Mouse (Mus musculus) liver, embryonic 13.5 days (tissue): ENCODE measurements around the gene Prex1. TPM values are rescaled to one million over a fixed set of nuclear protein-coding genes. Genes with fewer than 3 reads are reported as not detected.

ENCODE experiments used
- ATAC-seq: fragments of 200-750 bp; cut with Nextera tagmentation; 2 replicates; pipeline ENCODE4 v1.8.0; 2017; ENCODE audit warnings: low read depth, mild to moderate bottlenecking, moderate number of reproducible peaks, moderate library complexity
- DNase-seq: peaks from one replicate; pipeline ENCODE4 v3.0.0; 2022
- H3K27ac ChIP-seq: fragments of 300-500 bp; sonication (generic); 2 replicates; pipeline ENCODE4 v1.5.1; 2015; ENCODE audit warnings: moderate library complexity, mild to moderate bottlenecking, inconsistent platforms
- H3K27me3 ChIP-seq: fragments of 300-500 bp; sonication (generic); 2 replicates; pipeline ENCODE4 v1.6.1; 2015; ENCODE audit warnings: mild to moderate bottlenecking, inconsistent platforms
- H3K36me3 ChIP-seq: fragments of 300-500 bp; sonication (generic); 2 replicates; pipeline ENCODE4 v1.6.1; 2015; ENCODE audit warnings: mild to moderate bottlenecking, inconsistent platforms
- H3K4me1 ChIP-seq: fragments of 300-500 bp; sonication (generic); replicated peaks from 2 replicates; pipeline ENCODE4 v1.6.1; 2015; ENCODE audit warnings: inconsistent platforms
- H3K4me2 ChIP-seq: fragments of 300-500 bp; sonication (generic); 2 replicates; pipeline ENCODE4 v1.6.1; 2015; ENCODE audit warnings: inconsistent platforms, mild to moderate bottlenecking, moderate library complexity
- H3K4me3 ChIP-seq: fragments of 300-500 bp; sonication (generic); replicated peaks from 2 replicates; pipeline ENCODE4 v1.5.1; 2015; ENCODE audit warnings: mild to moderate bottlenecking, inconsistent platforms
- H3K9ac ChIP-seq: fragments of 300-500 bp; sonication (generic); 2 replicates; pipeline ENCODE4 v1.6.1; 2015; ENCODE audit warnings: mild to moderate bottlenecking, inconsistent platforms
- H3K9me3 ChIP-seq: fragments of 300-500 bp; sonication (generic); replicated peaks from 2 replicates; pipeline ENCODE4 v1.6.1; 2016; ENCODE audit warnings: inconsistent platforms
- WGBS: fragments of 180-500 bp; shearing (Covaris S2); methylation state at CpG from one replicate; pipeline ENCODE4 v1.1.7; 2015; ENCODE audit not compliant: insufficient replicate concordance; 5-methylcytosine and 5-hydroxymethylcytosine counted together
- polyA plus RNA-seq: library from polyadenylated mRNA; unstranded; fragments of >200 nt; fragmentation: Nextera tagmentation; extraction: Ambion mirVana; gene quantifications from 2 replicates; pipeline ENCODE4 v1.2.1, GENCODE M21; 2015

The Prex1 gene
- polyA plus RNA-seq, 1 experiment from 2014 or later: 9.1 TPM

DNA sequence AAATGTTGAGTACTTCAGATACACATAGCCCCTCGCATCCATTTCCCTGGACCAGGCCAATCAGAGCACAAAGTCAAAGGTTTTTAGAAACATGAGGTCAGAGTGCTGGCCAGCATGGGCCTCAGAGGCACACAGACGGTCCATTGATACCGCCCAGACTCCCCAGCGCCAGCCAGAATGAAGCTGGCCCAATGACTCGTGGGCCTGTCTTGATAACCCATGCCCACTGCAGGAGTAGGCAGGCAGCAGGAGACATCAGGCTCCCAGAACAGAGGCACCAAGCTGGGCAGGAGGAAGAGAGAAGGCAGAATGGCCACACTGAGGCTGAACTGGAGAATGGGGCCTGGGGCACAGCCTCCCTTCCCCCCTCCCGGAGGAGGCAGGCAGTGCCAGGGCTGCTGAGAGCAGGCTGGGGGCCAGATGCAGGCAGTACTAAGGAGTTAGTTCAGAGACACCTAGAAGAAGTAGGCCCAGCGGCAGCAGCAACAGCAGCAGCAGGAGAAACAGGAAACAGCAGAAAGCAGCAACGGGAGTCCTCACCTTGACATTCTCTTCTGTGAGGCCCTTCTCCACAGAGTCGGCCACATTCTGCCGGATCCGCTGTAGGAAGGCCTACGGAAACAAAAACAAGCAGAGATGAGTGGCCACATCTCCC, 67.1 kb downstream of the Prex1 start:
- Histone ChIP-seq H3K4me2 (no peak overlapping the region), H3K9me3 (no peaks in the 10 kb centered on the region), H3K36me3 (peaks cover 17% of the 10 kb centered on the region), H3K4me1 (peaks cover 15% of the 10 kb centered on the region), H3K27me3 (no peaks in the 10 kb centered on the region), H3K27ac (no peak overlapping the region), H3K4me3 (no peak overlapping the region), H3K9ac (no peak overlapping the region)
- DNase-seq: no peak
- ATAC-seq: no peak
- WGBS: 75% methylated on average over 12 of the region's 12 CpGs

DNA sequence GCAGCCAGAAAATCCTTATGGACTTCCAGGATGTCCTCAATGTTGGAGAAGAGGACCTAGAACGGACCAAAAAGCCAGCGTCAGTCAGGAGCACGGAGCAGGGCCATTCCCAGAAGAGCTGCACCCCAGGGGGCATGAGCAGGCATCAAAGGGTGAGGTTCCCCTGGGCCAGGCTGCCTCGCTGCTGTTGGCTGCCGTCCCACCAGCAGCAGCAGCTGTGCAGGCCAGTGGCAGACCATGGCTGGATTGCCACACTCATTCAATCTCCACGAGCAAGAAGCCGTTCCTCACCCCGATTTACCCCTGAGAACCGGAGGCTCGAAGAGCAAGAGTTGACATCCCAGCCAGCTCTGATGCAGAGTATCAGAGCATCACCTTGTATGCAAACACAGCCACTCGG, 68.8 kb downstream of the Prex1 start:
- Histone ChIP-seq H3K36me3 (peaks cover 32% of the 10 kb centered on the region), H3K27ac (no peak overlapping the region), H3K4me1 (no peaks in the 10 kb centered on the region), H3K4me3 (no peak overlapping the region), H3K9ac (no peak overlapping the region), H3K4me2 (no peak overlapping the region), H3K9me3 (no peaks in the 10 kb centered on the region), H3K27me3 (no peaks in the 10 kb centered on the region)
- no peak for DNase-seq
- ATAC-seq: no peak
- 85% methylated on average over 11 of the region's 11 CpGs for WGBS

DNA sequence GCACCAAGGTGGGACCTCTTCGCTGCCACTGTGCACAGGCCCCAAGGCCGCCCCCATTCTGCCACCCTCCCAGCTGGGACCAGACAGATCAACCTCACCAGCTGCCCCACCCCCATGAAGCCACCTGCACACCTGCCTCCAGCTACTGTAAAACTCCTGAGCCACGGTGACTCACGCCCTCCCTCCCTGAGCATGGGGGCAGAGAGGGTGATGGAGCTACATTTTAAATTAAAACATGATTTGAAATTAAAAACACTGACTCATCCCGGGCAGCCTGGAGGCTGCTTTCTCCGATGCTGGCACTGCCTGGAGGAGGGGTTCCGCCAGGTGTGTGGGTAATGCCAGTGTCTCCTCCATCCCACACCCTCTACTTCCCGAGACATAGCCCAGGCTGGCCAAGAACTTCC, 71.0 kb downstream of the Prex1 start:
- 78% methylated on average over 8 of the region's 8 CpGs for WGBS
- ATAC-seq: no peak
- no peak overlapping the region for H3K9ac ChIP-seq
- H3K4me1 ChIP-seq: peaks cover 15% of the 10 kb centered on the region
- no peak overlapping the region for H3K4me2 ChIP-seq
- DNase-seq: no peak
- H3K4me3 ChIP-seq: no peak overlapping the region
- H3K27me3 ChIP-seq: no peaks in the 10 kb centered on the region
- no peaks in the 10 kb centered on the region for H3K9me3 ChIP-seq
- H3K27ac ChIP-seq: no peak overlapping the region
- peaks cover 38% of the 10 kb centered on the region for H3K36me3 ChIP-seq

DNA sequence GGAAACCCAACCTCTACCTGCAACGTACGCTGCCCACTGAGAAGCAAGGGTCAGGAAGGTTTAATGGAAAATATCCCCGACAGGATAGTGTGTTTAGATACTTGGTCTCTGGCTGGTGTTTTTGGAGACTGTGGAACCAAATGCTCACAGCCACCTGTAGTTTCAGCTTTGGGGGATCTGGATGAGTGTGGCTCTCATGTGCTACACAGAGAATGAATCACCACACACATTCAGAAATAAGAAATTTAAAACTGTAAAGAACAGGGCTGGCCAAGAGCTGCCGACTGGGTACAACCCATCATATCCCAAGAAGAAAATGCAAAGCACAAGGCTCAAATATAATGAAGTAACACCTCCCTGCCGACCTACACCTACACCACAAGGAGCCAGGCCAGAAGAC, 73.9 kb downstream of the Prex1 start:
- DNase-seq: no peak
- Histone ChIP-seq H3K9ac (no peak overlapping the region), H3K27ac (no peak overlapping the region), H3K36me3 (peaks cover 44% of the 10 kb centered on the region), H3K27me3 (no peaks in the 10 kb centered on the region), H3K4me1 (peaks cover 18% of the 10 kb centered on the region), H3K9me3 (no peaks in the 10 kb centered on the region), H3K4me3 (no peak overlapping the region), H3K4me2 (no peak overlapping the region)
- no peak for ATAC-seq
- WGBS: 79% methylated on average over 5 of the region's 5 CpGs

DNA sequence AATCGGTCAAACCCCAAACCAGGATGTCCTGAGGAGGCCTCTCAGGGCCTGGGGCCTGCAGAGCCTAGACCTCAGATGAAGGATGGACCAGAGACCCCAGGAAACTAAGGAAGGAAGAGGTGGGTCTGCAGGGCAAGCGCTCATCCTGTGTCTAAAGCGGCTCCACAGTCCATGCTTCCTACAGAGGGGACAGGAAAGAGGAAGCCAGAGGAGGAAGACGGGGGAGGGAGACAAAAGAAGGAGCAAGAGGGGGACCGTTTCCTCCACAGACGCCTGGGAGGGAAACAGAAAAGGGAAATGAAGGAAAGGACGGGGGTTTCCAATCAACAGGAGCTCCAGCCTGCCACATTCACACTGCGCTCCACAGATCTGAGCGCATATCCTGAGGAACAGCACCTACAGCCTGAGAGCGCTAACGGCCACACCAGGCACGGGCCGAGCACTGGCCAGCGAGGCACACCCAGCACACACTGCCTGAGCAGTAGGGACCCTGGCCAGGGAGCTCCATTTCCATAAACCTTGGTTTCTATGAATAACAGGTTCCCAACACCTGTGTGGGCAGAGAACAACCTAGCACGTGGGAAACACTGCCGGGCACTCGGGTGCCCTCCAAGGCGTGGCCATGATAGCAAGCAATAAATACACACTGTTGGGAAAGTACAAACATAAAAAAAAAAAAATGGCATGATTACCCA, 74.5 kb downstream of the Prex1 start:
- Histone ChIP-seq H3K36me3 (peaks cover 39% of the 10 kb centered on the region), H3K27ac (no peak overlapping the region), H3K27me3 (no peaks in the 10 kb centered on the region), H3K9ac (no peak overlapping the region), H3K9me3 (no peaks in the 10 kb centered on the region), H3K4me3 (no peak overlapping the region), H3K4me2 (no peak overlapping the region), H3K4me1 (peaks cover 18% of the 10 kb centered on the region)
- ATAC-seq (peak; percentile 43), DNase-seq (no peak)
- WGBS: 53% methylated on average over 18 of the region's 18 CpGs

DNA sequence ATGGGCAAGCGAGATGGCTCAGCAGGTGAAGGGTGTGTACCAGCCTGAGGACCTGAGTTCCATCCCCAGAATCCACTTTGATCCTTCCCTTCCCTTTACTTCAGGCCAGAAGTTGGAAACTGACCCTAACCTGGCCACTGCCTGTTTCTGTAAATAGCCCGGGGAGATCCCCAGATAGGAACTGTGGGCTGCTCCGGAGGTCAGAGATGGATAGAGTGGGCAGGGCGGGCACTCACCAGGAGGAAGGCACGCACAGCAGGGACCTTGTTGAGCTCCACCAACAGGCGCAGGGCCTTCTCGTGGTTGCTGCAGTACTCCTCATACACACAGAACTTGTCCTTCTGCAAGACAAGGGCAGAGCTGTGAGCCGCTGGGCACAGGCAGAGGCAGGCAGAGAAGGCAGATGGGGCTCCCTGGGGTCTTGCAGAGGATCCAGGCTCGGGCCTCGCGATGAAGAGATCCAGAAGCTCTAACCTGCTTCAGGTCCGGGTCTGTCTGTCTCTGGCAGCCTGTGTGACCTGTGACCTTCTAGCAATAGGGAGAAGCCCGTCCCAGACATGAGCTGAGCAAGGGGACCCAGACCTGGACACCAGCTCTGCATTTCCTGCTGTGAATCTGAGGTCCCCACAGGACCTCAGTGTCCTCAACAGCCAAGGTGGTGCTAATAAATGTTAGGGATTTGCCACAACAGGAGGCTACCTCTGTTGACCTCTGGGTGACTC, 75.4 kb downstream of the Prex1 start:
- H3K27me3 ChIP-seq: no peaks in the 10 kb centered on the region
- no peaks in the 10 kb centered on the region for H3K9me3 ChIP-seq
- no peak overlapping the region for H3K4me2 ChIP-seq
- DNase-seq (no peak), ATAC-seq (no peak)
- 72% methylated on average over 13 of the region's 13 CpGs for WGBS
- no peak overlapping the region for H3K4me3 ChIP-seq
- peaks cover 18% of the 10 kb centered on the region for H3K4me1 ChIP-seq
- H3K36me3 ChIP-seq: peaks cover 40% of the 10 kb centered on the region
- no peak overlapping the region for H3K9ac ChIP-seq
- H3K27ac ChIP-seq: 0 out of 2 replicates have a peak overlapping the region, but pooled peaks have one; percentile 13

DNA sequence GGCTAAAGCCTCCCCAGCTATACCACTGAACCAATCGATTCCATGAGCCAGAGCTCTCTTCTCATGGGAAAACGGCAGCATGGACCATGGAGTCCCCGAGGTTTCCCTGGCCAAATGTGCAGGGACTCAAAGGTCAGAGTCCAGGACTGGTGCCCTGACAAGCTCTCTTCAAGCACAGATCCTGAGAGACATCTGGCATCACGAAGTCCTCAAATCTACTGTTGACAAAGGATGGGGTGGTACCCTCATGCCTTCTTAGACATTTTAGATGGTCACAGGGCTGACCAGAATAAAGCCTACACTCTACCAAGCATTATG, 76.0 kb downstream of the Prex1 start:
- no peak for DNase-seq
- H3K27me3 ChIP-seq: no peaks in the 10 kb centered on the region
- peaks cover 22% of the 10 kb centered on the region for H3K4me1 ChIP-seq
- H3K4me3 ChIP-seq: no peak overlapping the region
- H3K9ac ChIP-seq: no peak overlapping the region
- H3K27ac ChIP-seq: no peak overlapping the region
- ATAC-seq: no peak
- peaks cover 46% of the 10 kb centered on the region for H3K36me3 ChIP-seq
- WGBS: 75% methylated on average over 4 of the region's 4 CpGs
- H3K4me2 ChIP-seq: no peak overlapping the region
- no peaks in the 10 kb centered on the region for H3K9me3 ChIP-seq

DNA sequence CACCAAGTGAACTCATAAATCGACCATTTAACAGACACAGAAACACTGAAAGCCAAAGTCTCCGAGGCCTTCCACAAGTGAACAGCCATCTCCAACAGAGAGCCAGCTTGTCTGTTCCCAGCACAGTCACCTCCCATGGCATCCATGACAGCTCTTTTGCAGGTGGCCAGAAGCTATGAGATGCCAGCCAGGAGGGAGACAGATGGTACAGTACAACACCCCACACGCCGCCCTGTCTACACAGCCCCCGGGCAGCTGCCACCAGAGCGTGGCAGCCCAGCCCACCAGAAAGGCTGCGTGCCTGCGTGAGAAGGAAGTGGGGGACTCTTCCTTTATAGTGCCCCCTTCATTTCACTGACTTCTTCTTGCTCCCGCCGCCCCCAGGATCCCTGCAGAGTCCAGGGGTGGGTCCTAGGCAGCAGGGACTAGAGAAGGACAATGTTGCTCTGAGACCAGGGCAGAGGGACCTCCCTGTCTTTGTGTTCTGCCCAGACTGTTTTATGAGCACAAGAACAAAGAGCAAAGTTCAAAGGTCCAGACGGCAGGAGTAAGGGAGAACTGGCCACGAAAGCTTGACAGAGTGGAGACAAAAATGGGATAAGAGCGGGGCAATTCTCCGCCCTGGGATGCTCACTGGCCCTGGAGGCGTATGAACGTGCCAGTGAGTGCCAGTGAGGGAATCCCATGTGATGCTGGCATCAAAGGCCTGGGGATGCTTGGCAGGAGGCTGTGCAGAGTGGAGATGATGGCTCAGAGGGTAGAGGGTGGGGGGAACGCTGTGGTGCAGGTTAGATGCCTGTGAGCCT, 76.6 kb downstream of the Prex1 start:
- Histone ChIP-seq H3K9ac (no peak overlapping the region), H3K4me2 (no peak overlapping the region), H3K36me3 (peaks cover 50% of the 10 kb centered on the region), H3K4me3 (no peak overlapping the region), H3K27me3 (no peaks in the 10 kb centered on the region), H3K4me1 (peaks cover 25% of the 10 kb centered on the region), H3K27ac (no peak overlapping the region), H3K9me3 (no peaks in the 10 kb centered on the region)
- ATAC-seq (no peak), DNase-seq (no peak)
- 84% methylated on average over 17 of the region's 17 CpGs for WGBS

DNA sequence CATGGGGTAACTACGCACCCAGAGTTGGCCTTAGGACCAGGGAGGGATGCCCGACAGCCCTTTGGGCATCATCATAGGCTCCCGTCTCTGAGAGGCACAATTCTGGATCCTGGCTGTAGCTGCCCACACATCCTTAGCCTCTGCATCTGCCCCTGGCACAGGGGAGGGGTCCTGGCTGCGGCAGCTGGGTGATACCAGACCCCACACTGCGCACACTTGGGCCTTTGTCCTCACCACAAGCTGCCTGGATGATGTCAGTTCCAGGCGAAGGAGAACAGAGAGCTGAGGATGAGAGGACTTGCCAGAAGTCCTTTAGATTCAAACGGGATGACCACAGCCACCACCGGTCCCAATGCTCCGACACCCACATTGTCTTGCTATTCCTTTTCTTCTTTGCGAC, 78.1 kb downstream of the Prex1 start:
- ATAC-seq (no peak), DNase-seq (no peak)
- H3K4me2 ChIP-seq: no peak overlapping the region
- 83% methylated on average over 10 of the region's 10 CpGs for WGBS
- H3K27me3 ChIP-seq: no peaks in the 10 kb centered on the region
- no peak overlapping the region for H3K4me3 ChIP-seq
- H3K27ac ChIP-seq: no peak overlapping the region
- H3K9ac ChIP-seq: no peak overlapping the region
- no peaks in the 10 kb centered on the region for H3K9me3 ChIP-seq
- H3K36me3 ChIP-seq: peaks cover 42% of the 10 kb centered on the region
- H3K4me1 ChIP-seq: peaks cover 37% of the 10 kb centered on the region

DNA sequence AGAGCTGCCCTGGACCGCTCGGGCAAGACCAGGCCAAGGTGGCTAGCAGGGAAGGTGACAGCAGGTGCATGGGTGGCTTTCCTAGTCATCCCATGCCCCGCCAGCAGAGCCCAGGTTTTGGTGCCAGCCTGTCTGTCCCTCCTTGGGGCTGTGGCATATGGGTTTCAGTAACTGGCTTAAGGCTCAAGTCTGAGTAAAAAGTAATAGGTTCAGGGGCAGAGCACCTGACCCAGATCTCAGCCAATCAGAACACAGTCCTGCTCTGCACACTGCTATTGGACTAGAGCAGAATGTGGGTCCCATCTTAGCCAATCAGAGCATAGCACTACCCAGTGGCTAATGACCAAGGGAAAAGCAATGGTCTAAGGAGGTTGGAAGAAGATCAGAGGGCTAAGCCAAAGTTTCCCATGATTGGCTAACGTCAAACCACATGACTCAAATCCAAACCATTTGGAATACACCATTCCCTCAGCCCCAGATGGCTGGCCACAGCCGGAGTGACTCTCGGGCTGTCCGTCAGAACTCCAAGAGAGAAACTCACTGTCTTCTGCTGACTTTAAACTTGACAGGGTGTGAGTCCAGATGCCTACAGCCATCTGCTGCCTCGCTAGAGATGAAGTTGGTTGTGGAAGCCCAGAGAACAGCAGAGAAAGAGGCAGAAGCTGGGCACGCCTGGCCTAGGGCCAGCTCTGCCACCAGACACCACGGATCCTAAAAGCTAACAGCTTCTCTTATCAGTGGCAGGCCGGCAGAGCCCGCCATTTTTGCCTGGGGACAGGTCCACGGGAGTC, 80.9 kb downstream of the Prex1 start:
- H3K9me3 ChIP-seq: no peaks in the 10 kb centered on the region
- 78% methylated on average over 13 of the region's 13 CpGs for WGBS
- no peak overlapping the region for H3K4me2 ChIP-seq
- DNase-seq: no peak
- H3K27me3 ChIP-seq: no peaks in the 10 kb centered on the region
- H3K4me1 ChIP-seq: peaks cover 36% of the 10 kb centered on the region
- peaks cover 31% of the 10 kb centered on the region for H3K36me3 ChIP-seq
- H3K9ac ChIP-seq: no peak overlapping the region
- no peak overlapping the region for H3K4me3 ChIP-seq
- no peak; the same call in 1 of the 2 replicates for ATAC-seq
- H3K27ac ChIP-seq: no peak overlapping the region
